ENCODE assay signal across 8 mouse cellular contexts in the genomic region with DNA sequence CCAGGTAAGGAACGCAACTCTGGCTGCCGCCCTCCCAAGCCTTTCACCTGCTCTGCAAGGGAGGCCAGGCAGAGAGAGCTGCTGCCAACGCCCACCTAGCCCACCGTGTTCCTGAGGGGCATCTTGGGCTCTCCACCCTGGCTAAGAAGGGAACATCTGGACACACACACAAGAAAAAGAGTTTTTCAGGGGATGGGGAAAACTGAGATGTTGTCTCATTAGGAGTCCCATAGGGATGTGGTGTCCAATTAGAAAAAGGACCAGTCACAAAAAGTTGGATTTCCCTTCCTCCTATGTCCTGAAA. TPM values are rescaled to one million over a fixed set of nuclear protein-coding genes. Genes with fewer than 3 reads are reported as not detected.
DNase-seq lines count a peak whose midpoint lies in the region; ATAC-seq and TF ChIP-seq lines count a peak whose summit lies in the region.
"Had no signal": no experiment of that assay in that cellular context is flagged by ENCODE, and none has a peak within 500 bp of the region (broad histone marks: within the 10 kb centered on the region; RNA-seq: fewer than 3 reads in every experiment).

No protein-coding gene starts in this region.

- H3K4me3 ChIP-seq in liver, adult 2 months (ENCODE audit: insufficient read depth, low read depth, low read length), result peak overlapping the region; percentile 22; the same call in 1 of the 2 replicates
- H3K4me3 ChIP-seq in forebrain, embryonic 10.5 days, result peak overlapping the region; percentile 60
- peak overlapping the region; percentile 44 for H3K4me3 ChIP-seq in limb, embryonic 11.5 days (ENCODE audit: low read depth, low read length)
- peak overlapping the region; percentile 79 for H3K4me3 ChIP-seq in olfactory bulb, adult 2 months (ENCODE audit: insufficient read depth, low read depth, low read length)

- intact Hi-C loops in left cerebral cortex, postnatal 25 days (cut with DNase I), result loop anchor here (2.0 to 10.0 kb wide), 2 partner anchors 89 to 117 kb away; no protein-coding TSS in a partner anchor

- TF ChIP-seq POLR2A in liver, adult 2 months (IDR thresholded peaks at IDR 0.05; ENCODE audit: extremely low read depth, insufficient read depth, low read length), result no peak
- no peak for TF ChIP-seq POLR2A in olfactory bulb, adult 2 months (IDR thresholded peaks at IDR 0.05; ENCODE audit: insufficient read depth, low read depth, low read length)

- H3K4me1 ChIP-seq in liver, adult 2 months (ENCODE audit: control insufficient read depth, insufficient read depth, low read length), result no peaks in the 10 kb centered on the region; the same call in 1 of the 2 replicates
- no peaks in the 10 kb centered on the region for H3K4me1 ChIP-seq in forebrain, embryonic 10.5 days
- no peaks in the 10 kb centered on the region for H3K4me1 ChIP-seq in limb, embryonic 11.5 days (ENCODE audit: control insufficient read depth, insufficient read depth, low read length)
- H3K4me1 ChIP-seq in olfactory bulb, adult 2 months (ENCODE audit: control insufficient read depth, insufficient read depth, low read length), result no peaks in the 10 kb centered on the region

- no peak for TF ChIP-seq CTCF in liver, adult 2 months (IDR thresholded peaks at IDR 0.05; ENCODE audit: low read depth, low read length)
- no peak for TF ChIP-seq CTCF in olfactory bulb, adult 2 months (IDR thresholded peaks at IDR 0.05; ENCODE audit: insufficient read depth, low read depth, low read length)

- no peaks in the 10 kb centered on the region; the same call in 1 of the 2 replicates for H3K79me2 ChIP-seq in liver, adult 2 months (ENCODE audit: control insufficient read depth, insufficient read depth, low read length)

- no peak overlapping the region for H3K27ac ChIP-seq in liver, adult 2 months (replicated peaks; ENCODE audit: insufficient read depth, low read depth, low read length)
- no peak overlapping the region for H3K27ac ChIP-seq in forebrain, embryonic 10.5 days
- H3K27ac ChIP-seq in limb, embryonic 11.5 days (replicated peaks; ENCODE audit: low read depth, low read length), result no peak overlapping the region
- H3K27ac ChIP-seq in olfactory bulb, adult 2 months (ENCODE audit: insufficient read depth, low read depth, low read length), result no peak overlapping the region
- H3K27ac ChIP-seq: macrophage had no signal

- DNase-seq in liver, adult 2 months (ENCODE audit: extremely low read depth, low read depth, low spot score), result no peak
- no peak for DNase-seq in liver
- DNase-seq in forebrain, embryonic 10.5 days (ENCODE audit: extremely low spot score, low spot score), result no peak
- DNase-seq in limb, embryonic 11.5 days (ENCODE audit: low spot score), result no peak
- no peak for DNase-seq in left cerebral cortex, postnatal 25 days (ENCODE audit: low spot score in 2 of 2)
- DNase-seq in left cerebral cortex, adult 18-20 months (ENCODE audit: low spot score in 2 of 2), result no peak

- no peaks in the 10 kb centered on the region for H3K36me3 ChIP-seq in liver, adult 2 months (ENCODE audit: control insufficient read depth, insufficient read depth, low read length)
- H3K36me3 ChIP-seq in forebrain, embryonic 10.5 days (replicated peaks), result no peaks in the 10 kb centered on the region
- H3K36me3 ChIP-seq in limb, embryonic 11.5 days (ENCODE audit: control insufficient read depth, insufficient read depth, low read length), result no peaks in the 10 kb centered on the region

- WGBS in liver, adult 2 months, result 0% methylated on average over 2 of the region's 4 CpGs
- 4% methylated on average over 4 of the region's 4 CpGs for WGBS in forebrain, embryonic 10.5 days
- 14% methylated on average over 4 of the region's 4 CpGs for WGBS in limb, embryonic 11.5 days
- 16% methylated on average over 4 of the region's 4 CpGs for whole genome bisulfite sequencing in olfactory bulb, adult 2 months

- H3K4me2 ChIP-seq in limb, embryonic 11.5 days (ENCODE audit: low read depth, severe bottlenecking), result peak overlapping the region; percentile 84

- no peaks in the 10 kb centered on the region for H3K9me3 ChIP-seq in forebrain, embryonic 10.5 days
- no peaks in the 10 kb centered on the region for H3K9me3 ChIP-seq in limb, embryonic 11.5 days (ENCODE audit: control insufficient read depth, low read length)

- H3K9ac ChIP-seq in liver, adult 2 months (ENCODE audit: low read depth, low read length), result no peak overlapping the region
- H3K9ac ChIP-seq in limb, embryonic 11.5 days (ENCODE audit: low read length), result no peak overlapping the region

- no peaks in the 10 kb centered on the region for H3K27me3 ChIP-seq in liver, adult 2 months (ENCODE audit: control insufficient read depth, insufficient read depth, low read length)
- H3K27me3 ChIP-seq in forebrain, embryonic 10.5 days (ENCODE audit: poor library complexity, severe bottlenecking), result peaks cover 86% of the 10 kb centered on the region
- peaks cover 16% of the 10 kb centered on the region for H3K27me3 ChIP-seq in limb, embryonic 11.5 days (ENCODE audit: control insufficient read depth, insufficient read depth, low read length)

- no peak for ATAC-seq in limb, embryonic 11.5 days (ENCODE audit: insufficient number of reproducible peaks, low FRiP score, low TSS enrichment, low read depth)

RNA-seq across cellular contexts. Expression of a gene that starts 0.3 kb away (rescaled TPM):
- 18.5 and 20.5 TPM in 2 replicates for total RNA-seq in liver, adult 2 months (2014; rRNA removed)
- 3.0 and 4.1 TPM in 2 replicates for polyA plus RNA-seq in liver, adult 2 months (2012; rRNA removed)
- polyA plus RNA-seq in forebrain, embryonic 10.5 days (2016; fragmentation: Nextera tagmentation; extraction: Ambion mirVana), result 0.09 and 0.15 TPM in 2 replicates
- polyA plus RNA-seq in limb, embryonic 11.5 days (2014; fragmentation: Nextera tagmentation; extraction: Ambion mirVana), result 0.44 and 1.1 TPM in 2 replicates
- polyA plus RNA-seq in olfactory bulb, adult 2 months (2012; ENCODE audit: insufficient read depth, insufficient read length, low replicate concordance, missing spikeins), result not detected in 2 replicates
- 100 to 1,000 TPM; 147 to 148 TPM for total RNA-seq in left cerebral cortex, postnatal 25 days (2021)
- total RNA-seq in left cerebral cortex, adult 18-20 months (2021), result 100 to 1,000 TPM; 143 to 151 TPM

Comparison
In these comparisons a context has a peak if more than half of its experiments do, and no peak if none do; other contexts are left out.
1. H3K4me3 ChIP-seq: peak in every context shown above with its lines; median percentile 79 in olfactory bulb, adult 2 months; 60 in forebrain, embryonic 10.5 days; 44 in limb, embryonic 11.5 days; 22 in liver, adult 2 months.